Mouse (Mus musculus) liver, embryonic 13.5 days (tissue): ENCODE results near the gene Matk. TPM values are rescaled to one million over a fixed set of nuclear protein-coding genes. Genes with fewer than 3 reads are reported as not detected.

Source experiments
- ATAC-seq: fragments of 200-750 bp; cut with Nextera tagmentation; 2 replicates; pipeline ENCODE4 v1.8.0; 2017; ENCODE audit warnings: low read depth, mild to moderate bottlenecking, moderate number of reproducible peaks, moderate library complexity
- DNase-seq: peaks from one replicate; pipeline ENCODE4 v3.0.0; 2022
- H3K27ac ChIP-seq: fragments of 300-500 bp; sonication (generic); 2 replicates; pipeline ENCODE4 v1.5.1; 2015; ENCODE audit warnings: moderate library complexity, mild to moderate bottlenecking, inconsistent platforms
- H3K27me3 ChIP-seq: fragments of 300-500 bp; sonication (generic); 2 replicates; pipeline ENCODE4 v1.6.1; 2015; ENCODE audit warnings: mild to moderate bottlenecking, inconsistent platforms
- H3K36me3 ChIP-seq: fragments of 300-500 bp; sonication (generic); 2 replicates; pipeline ENCODE4 v1.6.1; 2015; ENCODE audit warnings: mild to moderate bottlenecking, inconsistent platforms
- H3K4me1 ChIP-seq: fragments of 300-500 bp; sonication (generic); replicated peaks from 2 replicates; pipeline ENCODE4 v1.6.1; 2015; ENCODE audit warnings: inconsistent platforms
- H3K4me2 ChIP-seq: fragments of 300-500 bp; sonication (generic); 2 replicates; pipeline ENCODE4 v1.6.1; 2015; ENCODE audit warnings: inconsistent platforms, mild to moderate bottlenecking, moderate library complexity
- H3K4me3 ChIP-seq: fragments of 300-500 bp; sonication (generic); replicated peaks from 2 replicates; pipeline ENCODE4 v1.5.1; 2015; ENCODE audit warnings: mild to moderate bottlenecking, inconsistent platforms
- H3K9ac ChIP-seq: fragments of 300-500 bp; sonication (generic); 2 replicates; pipeline ENCODE4 v1.6.1; 2015; ENCODE audit warnings: mild to moderate bottlenecking, inconsistent platforms
- H3K9me3 ChIP-seq: fragments of 300-500 bp; sonication (generic); replicated peaks from 2 replicates; pipeline ENCODE4 v1.6.1; 2016; ENCODE audit warnings: inconsistent platforms
- WGBS: fragments of 180-500 bp; shearing (Covaris S2); methylation state at CpG from one replicate; pipeline ENCODE4 v1.1.7; 2015; ENCODE audit not compliant: insufficient replicate concordance; 5-methylcytosine and 5-hydroxymethylcytosine counted together
- polyA plus RNA-seq: library from polyadenylated mRNA; unstranded; fragments of >200 nt; fragmentation: Nextera tagmentation; extraction: Ambion mirVana; gene quantifications from 2 replicates; pipeline ENCODE4 v1.2.1, GENCODE M21; 2015

The Matk gene
- polyA plus RNA-seq, 1 experiment from 2014 or later, result 1.8 TPM

DNA sequence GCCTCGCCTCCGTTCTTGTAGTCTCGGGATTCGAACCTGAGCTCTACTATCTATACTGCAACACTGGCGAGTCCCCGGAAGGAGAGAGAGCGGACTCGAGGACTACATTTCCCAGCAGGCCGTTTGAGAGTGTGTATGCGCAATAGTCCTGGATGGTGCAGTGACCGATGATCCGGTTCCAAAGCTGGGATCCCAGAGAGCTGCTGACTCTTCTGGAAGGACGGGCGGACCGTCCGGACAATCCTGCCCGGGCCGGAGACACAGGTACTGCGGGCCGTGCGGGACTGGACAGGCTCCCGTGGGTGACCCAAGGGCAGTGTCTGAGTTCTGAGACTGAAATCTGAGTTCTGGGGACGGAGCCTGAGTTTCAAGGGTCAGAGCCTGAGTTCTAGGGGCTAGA is 15.3 kb downstream of the Matk start:
- H3K4me2 ChIP-seq, result peak overlapping the region; percentile 82
- H3K27ac ChIP-seq, result peak overlapping the region; percentile 67
- H3K4me1 ChIP-seq, result peaks cover 39% of the 10 kb centered on the region
- DNase-seq, result peak; percentile 74
- peaks cover 53% of the 10 kb centered on the region for H3K36me3 ChIP-seq
- 5% methylated on average over 23 of the region's 23 CpGs for WGBS
- ATAC-seq, result peak; percentile 53
- no peaks in the 10 kb centered on the region for H3K27me3 ChIP-seq
- no peaks in the 10 kb centered on the region for H3K9me3 ChIP-seq
- H3K4me3 ChIP-seq, result peak overlapping the region; percentile 76
- peak overlapping the region; percentile 88 for H3K9ac ChIP-seq

DNA sequence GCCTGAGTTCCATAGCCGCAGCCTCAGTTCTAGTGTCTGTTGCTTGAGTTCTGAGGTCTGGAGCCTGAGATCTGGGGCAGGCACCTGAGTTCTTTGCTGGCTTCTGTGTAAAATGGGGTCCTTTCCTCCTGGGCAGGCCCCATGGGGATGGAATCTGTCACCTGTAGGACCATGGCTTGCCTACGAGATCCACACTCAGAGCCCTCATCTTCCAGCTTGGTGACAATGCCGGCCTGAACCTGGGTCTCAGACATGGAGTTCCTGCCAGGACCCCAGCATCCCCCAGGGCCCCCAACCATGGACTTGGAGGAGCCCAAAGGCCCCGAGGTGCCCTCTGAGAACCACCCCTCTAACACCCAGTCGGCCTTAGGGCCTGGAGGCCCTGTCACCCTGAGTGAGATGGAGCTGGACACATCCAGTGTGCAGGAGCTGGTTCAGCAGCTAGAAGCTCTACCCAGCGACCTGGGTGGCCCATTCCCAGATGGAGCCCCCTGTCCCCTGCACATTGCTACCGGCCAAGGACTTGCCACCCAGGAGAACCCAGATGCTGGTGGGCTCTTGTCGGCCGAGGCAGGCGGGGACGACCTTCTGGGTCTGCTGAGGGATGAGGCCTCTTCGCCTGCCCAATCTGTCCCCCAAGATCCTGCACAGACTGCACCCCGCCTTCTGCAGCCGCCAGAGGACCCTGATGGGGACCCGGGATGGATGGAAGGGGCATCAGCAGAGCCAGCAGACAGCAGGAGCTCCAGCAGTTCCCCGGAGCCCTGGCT is 16.1 kb downstream of the Matk start:
- no peak for ATAC-seq
- H3K27me3 ChIP-seq, result no peaks in the 10 kb centered on the region
- H3K9me3 ChIP-seq, result no peaks in the 10 kb centered on the region
- 80% methylated on average over 16 of the region's 16 CpGs for WGBS
- peak overlapping the region; percentile 76 for H3K4me3 ChIP-seq
- H3K36me3 ChIP-seq, result peaks cover 53% of the 10 kb centered on the region
- peak overlapping the region; percentile 82 for H3K4me2 ChIP-seq
- no peak for DNase-seq
- peaks cover 39% of the 10 kb centered on the region for H3K4me1 ChIP-seq
- H3K27ac ChIP-seq, result peak overlapping the region; percentile 67
- H3K9ac ChIP-seq, result peak overlapping the region; percentile 88

DNA sequence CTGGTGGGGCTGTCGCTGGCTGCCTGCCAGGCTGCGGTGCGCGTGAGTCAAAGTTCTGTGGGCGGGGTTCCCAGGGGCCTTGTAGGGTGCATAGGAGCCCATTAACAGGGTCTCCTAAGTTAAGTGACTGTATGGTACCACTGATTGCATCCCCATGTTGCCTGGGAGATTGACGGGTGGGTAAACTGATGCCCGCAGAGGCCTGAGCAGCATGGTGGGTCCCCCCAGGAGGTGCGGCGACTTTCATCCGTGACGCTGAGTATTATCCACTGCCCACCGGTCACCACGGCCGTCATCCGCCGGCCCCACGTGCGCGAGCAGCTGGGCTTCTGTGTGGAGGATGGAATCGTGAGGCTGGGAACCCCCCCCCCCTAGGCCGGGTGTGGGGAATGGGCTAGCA is 19.6 kb downstream of the Matk start:
- DNase-seq, result no peak
- ATAC-seq, result no peak
- no peak overlapping the region for H3K9ac ChIP-seq
- H3K27ac ChIP-seq, result no peak overlapping the region
- H3K4me2 ChIP-seq, result no peak overlapping the region
- H3K27me3 ChIP-seq, result peaks cover 3% of the 10 kb centered on the region; the same call in 1 of the 2 replicates
- H3K4me3 ChIP-seq, result no peak overlapping the region
- peaks cover 34% of the 10 kb centered on the region for H3K36me3 ChIP-seq
- WGBS, result 79% methylated on average over 21 of the region's 21 CpGs
- H3K9me3 ChIP-seq, result no peaks in the 10 kb centered on the region
- peaks cover 21% of the 10 kb centered on the region for H3K4me1 ChIP-seq

DNA sequence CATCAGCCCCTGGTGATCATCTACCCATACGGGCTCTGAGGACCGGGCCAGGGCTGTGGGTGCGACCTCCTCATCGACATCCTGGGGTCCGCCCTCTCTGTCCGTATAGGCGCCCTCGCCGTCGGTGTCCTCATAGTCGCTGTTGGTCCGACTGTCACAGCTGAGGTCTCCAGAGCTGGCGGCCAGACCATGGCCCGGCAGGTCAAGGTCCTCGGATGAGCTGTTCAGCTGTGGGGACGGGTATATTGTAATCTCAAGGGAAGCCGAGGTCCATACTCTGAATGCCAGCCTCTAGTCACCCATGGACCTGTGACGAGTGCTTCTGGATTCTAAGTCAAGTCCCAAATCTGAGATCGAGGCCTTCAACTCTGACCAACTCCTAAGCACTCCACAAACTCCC is 21.1 kb downstream of the Matk start:
- Histone ChIP-seq H3K9ac (no peak overlapping the region), H3K27me3 (peaks cover 14% of the 10 kb centered on the region), H3K4me3 (no peak overlapping the region), H3K27ac (no peak overlapping the region), H3K36me3 (peaks cover 34% of the 10 kb centered on the region), H3K4me1 (peaks cover 6% of the 10 kb centered on the region), H3K4me2 (no peak overlapping the region), H3K9me3 (no peaks in the 10 kb centered on the region)
- ATAC-seq, result no peak
- DNase-seq, result no peak
- 83% methylated on average over 19 of the region's 19 CpGs for WGBS

DNA sequence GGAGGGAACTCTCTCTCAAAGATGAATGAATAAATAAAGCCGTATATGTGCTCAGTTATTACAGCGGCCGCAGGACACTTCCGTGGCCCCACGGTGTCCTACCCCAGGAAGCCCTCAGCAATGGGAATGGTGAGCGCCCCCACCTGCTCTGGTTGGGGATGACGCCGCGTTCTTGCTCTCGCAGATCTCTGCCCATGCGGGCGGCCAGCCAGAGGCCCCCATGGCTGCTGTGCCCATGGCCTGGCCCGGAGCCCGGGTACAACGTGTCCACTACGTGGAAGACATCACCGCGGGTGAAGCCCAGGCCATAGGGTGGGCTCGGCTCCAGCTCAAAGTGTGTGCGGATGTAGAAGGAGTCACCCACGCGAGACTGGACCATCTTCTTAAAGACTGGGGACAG is 24.9 kb downstream of the Matk start:
- Histone ChIP-seq H3K4me3 (no peak overlapping the region), H3K4me2 (no peak overlapping the region), H3K9me3 (no peaks in the 10 kb centered on the region), H3K27ac (no peak overlapping the region), H3K9ac (no peak overlapping the region), H3K4me1 (peaks cover 4% of the 10 kb centered on the region; the same call in 1 of the 2 replicates), H3K27me3 (peaks cover 52% of the 10 kb centered on the region), H3K36me3 (peaks cover 11% of the 10 kb centered on the region)
- ATAC-seq (no peak), DNase-seq (no peak)
- WGBS, result 68% methylated on average over 22 of the region's 22 CpGs

DNA sequence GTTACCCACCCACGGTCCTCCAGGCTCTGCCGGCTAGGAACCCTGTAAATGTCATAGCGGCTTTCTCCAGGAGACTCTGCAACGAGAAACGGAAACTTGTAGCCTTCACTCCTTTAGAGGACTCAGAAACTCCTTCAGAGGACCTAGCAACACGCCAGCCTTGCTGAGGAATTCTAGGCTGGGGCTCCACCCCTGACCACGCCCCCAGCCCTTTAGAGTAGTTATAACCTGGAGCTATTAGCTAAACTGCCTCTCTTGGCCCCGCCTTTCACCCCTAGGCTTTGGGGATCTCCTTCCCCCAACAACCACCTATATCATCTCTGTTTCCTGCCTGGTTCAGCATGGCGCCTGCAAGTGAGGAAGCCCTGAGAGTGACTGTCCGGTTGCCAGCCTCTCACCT is 26.8 kb downstream of the Matk start:
- ATAC-seq (no peak), DNase-seq (no peak)
- Histone ChIP-seq H3K36me3 (no peaks in the 10 kb centered on the region), H3K9ac (no peak overlapping the region), H3K27me3 (peaks cover 70% of the 10 kb centered on the region), H3K4me3 (no peak overlapping the region), H3K4me1 (peaks cover 4% of the 10 kb centered on the region; the same call in 1 of the 2 replicates), H3K4me2 (no peak overlapping the region), H3K9me3 (no peaks in the 10 kb centered on the region), H3K27ac (no peak overlapping the region)
- 25% methylated on average over 10 of the region's 10 CpGs for WGBS

DNA sequence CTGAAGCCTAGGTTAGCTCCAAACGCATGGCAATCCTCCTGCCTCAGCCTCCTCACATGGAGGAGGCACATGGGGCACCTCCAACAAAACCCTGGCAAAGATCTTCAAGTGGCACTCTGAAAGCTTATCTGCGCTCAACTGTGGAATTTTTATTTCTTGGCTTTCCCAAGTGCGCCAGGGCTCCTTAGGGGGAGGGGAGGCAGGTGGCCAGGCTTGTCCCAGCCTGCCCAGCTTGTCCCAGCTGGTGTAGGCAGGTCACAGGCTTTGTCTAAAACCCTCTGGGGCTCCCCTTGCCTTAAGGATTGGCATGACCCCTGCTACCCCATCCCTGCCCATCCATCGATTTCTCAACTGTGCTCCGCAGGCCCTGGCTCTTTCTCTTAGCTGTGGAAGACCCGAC is 31.5 kb downstream of the Matk start:
- peaks cover 70% of the 10 kb centered on the region for H3K27me3 ChIP-seq
- WGBS, result 53% methylated on average over 6 of the region's 6 CpGs
- H3K9ac ChIP-seq, result no peak overlapping the region
- H3K36me3 ChIP-seq, result no peaks in the 10 kb centered on the region
- peaks cover 42% of the 10 kb centered on the region for H3K4me1 ChIP-seq
- no peak overlapping the region for H3K4me2 ChIP-seq
- no peaks in the 10 kb centered on the region for H3K9me3 ChIP-seq
- no peak for DNase-seq
- H3K4me3 ChIP-seq, result no peak overlapping the region
- H3K27ac ChIP-seq, result no peak overlapping the region
- ATAC-seq, result no peak

DNA sequence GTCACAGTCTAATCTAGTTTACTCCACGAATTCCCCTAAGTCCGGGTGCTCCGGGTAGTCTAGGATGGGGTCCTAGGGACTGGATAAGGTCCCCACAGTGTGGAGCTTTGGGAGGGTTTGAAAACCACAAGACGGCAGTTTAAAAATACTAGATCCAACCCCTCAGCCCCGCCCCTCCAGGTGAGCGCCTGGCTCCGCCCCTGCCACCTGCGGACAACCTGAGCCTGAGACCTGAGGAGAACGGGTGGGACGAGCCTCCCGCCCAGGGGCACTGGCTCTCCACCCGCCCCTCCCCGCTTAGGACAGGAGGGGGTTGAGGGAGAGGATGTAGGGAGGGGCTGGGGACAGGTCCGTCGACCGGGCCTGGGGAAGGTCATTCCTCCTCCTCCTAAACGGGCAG is 32.0 kb downstream of the Matk start:
- Histone ChIP-seq H3K36me3 (no peaks in the 10 kb centered on the region), H3K27ac (no peak overlapping the region), H3K4me2 (peak overlapping the region; percentile 74), H3K4me1 (peaks cover 38% of the 10 kb centered on the region), H3K9ac (no peak overlapping the region), H3K9me3 (no peaks in the 10 kb centered on the region), H3K27me3 (peaks cover 65% of the 10 kb centered on the region), H3K4me3 (0 out of 2 replicates have a peak overlapping the region, but pooled peaks have one; percentile 53)
- ATAC-seq (no peak), DNase-seq (no peak)
- 14% methylated on average over 17 of the region's 17 CpGs for WGBS

DNA sequence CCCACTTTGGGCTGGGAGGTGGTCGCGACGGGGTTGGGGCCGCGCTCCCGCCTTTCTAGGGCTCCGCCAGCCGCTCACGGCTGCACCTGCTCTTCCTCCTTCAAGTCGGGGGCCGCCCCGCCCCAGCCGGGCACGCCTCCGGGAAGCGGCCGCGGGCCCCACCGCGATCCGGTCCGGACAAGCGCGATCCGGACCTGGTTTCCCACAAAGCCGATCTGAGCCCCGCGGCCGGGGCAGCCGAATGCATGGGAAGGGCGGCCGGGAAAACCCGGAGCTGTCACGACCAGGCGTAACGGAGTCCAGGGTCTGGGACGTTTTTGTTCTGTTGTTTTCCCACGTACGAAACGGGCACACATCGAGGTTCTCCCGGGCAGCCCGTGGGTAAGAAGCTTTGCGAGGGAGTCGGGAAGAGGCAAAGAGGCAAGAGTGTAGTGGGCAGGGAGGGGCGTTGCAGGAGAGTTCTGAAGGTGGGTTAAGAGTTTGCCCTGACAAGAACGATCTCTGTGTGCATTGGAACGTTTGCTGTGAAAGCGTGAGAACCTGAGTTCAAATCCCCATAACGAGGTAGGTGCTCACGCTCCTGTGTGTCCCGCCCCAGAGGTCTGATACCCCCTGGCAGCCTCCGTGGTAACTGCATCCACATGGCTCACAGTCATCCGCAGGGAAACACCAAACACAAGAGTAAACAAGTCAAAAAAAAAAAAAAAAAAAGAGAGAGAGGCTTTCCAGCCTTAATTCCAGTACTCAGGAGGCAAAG is 33.1 kb downstream of the Matk start:
- peaks cover 46% of the 10 kb centered on the region for H3K4me1 ChIP-seq

DNA sequence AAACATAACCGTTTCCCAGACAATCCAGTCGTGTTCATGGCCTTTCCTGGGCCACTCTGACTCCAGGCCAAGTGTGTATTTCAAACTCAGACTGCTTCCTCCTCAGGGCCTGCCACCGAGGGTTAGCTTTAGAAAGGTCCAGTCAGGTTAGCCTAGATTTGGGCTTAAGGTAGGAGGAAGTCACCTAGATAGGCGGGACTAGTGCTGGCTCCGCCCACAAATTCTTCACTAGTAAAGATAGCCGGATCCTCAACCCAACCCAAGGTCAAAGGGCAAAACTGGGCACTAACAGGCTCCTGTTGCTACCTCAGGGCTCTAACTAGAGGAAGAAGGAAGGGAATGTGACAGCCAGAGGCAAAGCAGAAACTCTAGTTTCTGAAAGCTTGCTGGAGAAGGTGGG is 33.9 kb downstream of the Matk start:
- Histone ChIP-seq H3K4me2 (peak overlapping the region; percentile 74; the same call in 1 of the 2 replicates), H3K36me3 (no peaks in the 10 kb centered on the region), H3K4me1 (peaks cover 53% of the 10 kb centered on the region), H3K9me3 (no peaks in the 10 kb centered on the region), H3K9ac (no peak overlapping the region), H3K27me3 (peaks cover 59% of the 10 kb centered on the region), H3K27ac (no peak overlapping the region), H3K4me3 (peak overlapping the region; percentile 53; the same call in 1 of the 2 replicates)
- 34% methylated on average over 6 of the region's 6 CpGs for WGBS
- ATAC-seq, result no peak
- no peak for DNase-seq

More for the DNA sequence above, 33.1 kb downstream of the Matk start:
- ATAC-seq (peak; percentile 72), DNase-seq (peak; percentile 83)
- Histone ChIP-seq H3K4me2 (peak overlapping the region; percentile 74), H3K9me3 (no peaks in the 10 kb centered on the region), H3K4me3 (peak overlapping the region; percentile 53), H3K9ac (peak overlapping the region; percentile 64), H3K36me3 (no peaks in the 10 kb centered on the region), H3K27ac (0 out of 2 replicates have a peak overlapping the region, but pooled peaks have one; percentile 34), H3K27me3 (peaks cover 65% of the 10 kb centered on the region)
- 1% methylated on average over 54 of the region's 54 CpGs for WGBS

DNA sequence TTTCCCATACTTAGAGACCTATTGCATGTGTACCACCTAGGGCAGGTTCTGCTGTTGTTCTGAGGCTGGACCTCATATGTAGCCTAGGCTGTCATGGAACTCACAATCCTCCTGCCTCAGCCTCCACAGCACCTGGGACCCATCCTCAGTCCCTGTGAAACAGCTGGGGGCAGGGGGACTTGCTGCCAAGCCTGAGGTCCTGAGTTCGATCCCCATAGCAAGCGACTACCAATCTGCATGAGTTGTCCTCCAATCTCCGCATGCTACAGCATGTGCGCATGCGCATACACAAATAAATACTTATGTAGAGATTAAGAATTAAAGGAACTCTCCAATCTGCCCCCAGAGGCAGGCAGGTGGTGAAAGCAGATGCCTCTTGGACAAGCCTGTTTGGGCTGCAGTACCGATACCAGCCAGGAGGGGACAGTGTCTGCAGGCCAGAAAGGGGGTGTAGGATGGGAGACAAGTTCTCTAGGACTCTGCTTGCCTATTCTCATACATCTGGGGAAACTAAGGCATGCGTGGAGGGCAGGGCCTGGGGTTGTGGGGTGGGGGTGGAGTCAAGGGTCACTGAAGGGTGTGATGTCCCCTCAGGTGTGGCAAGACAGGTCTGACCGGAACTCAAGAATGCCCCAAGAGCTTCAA is 34.9 kb downstream of the Matk start:
- WGBS, result 52% methylated on average over 8 of the region's 8 CpGs
- Histone ChIP-seq H3K27me3 (peaks cover 49% of the 10 kb centered on the region), H3K9ac (no peak overlapping the region), H3K4me1 (peaks cover 62% of the 10 kb centered on the region), H3K4me3 (no peak overlapping the region), H3K27ac (no peak overlapping the region), H3K4me2 (no peak overlapping the region), H3K9me3 (no peaks in the 10 kb centered on the region), H3K36me3 (no peaks in the 10 kb centered on the region)
- DNase-seq (peak; percentile 63), ATAC-seq (no peak)
